Mouse (Mus musculus) kidney, adult 2 months (tissue): ENCODE results near the gene Slc7a7.

Source experiments
- CTCF ChIP-seq: fragments of 200-500 bp; conservative IDR thresholded peaks from 2 replicates; pipeline ENCODE4 v1.5.1; 2011; ENCODE audit warnings: low read depth, mild to moderate bottlenecking, control low read depth, low read length, moderate library complexity, mixed read lengths; ENCODE audit not compliant: insufficient read depth, insufficient read length
- POLR2A ChIP-seq: fragments of 200-500 bp; IDR thresholded peaks from one replicate; pipeline ENCODE4 v1.6.1; 2011; ENCODE audit warnings: low read depth, low read length, control low read depth

DNA sequence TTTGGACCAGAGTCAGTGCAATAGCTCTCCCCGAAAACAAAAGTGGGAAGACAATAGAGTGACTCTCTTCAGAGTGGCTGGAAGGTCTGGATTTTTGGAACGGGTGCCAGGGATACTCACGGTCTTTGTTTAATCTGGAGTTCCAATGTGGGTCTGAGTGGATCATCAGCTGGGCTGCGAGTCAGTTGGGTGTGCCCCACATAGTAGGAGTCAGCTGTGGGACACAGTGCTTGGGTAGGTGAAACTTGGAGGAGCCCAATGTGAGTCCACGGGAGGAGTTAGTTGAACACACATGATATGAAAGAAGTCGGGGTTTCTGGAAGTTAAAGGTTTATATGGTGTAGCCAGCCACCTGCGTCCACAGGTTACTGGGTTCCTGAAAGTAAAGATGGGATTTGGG is 76.7 kb downstream of the Slc7a7 start:
- TF ChIP-seq CTCF (no peak), POLR2A (no peak)
